Mouse (Mus musculus) lung, adult 2 months (tissue): ENCODE data around the gene Il17re.

Experiments
- CTCF ChIP-seq: fragments of 200-500 bp; IDR thresholded peaks from 2 replicates; pipeline ENCODE4 v1.5.1; 2011; ENCODE audit warnings: mild to moderate bottlenecking, low read length, control low read depth; ENCODE audit not compliant: insufficient read depth
- POLR2A ChIP-seq: fragments of 200-500 bp; IDR thresholded peaks from 2 replicates; pipeline ENCODE4 v1.6.1; 2011; ENCODE audit warnings: low read depth, mild to moderate bottlenecking, control low read depth, low read length, borderline replicate concordance; ENCODE audit errors: extremely low read depth

DNA sequence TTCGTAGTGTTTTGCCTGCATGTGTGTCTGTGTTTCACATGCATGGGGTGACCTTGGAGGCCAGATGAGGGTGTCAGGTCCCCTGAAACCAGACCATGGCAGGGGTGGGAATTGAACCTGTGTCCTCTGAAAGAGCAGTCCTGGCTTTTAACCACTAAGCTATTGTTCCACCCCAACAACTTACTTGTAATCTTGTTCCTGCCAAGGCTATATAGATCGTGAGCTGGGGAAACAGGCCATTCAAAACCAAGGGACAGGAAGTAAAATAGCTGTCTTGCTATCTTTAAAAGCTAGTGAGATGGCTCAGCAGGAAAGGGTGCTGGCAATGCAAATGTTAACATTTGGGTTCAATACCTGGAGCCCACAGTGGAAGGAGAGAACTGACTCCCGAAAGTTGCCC is 28.3 kb upstream of the Il17re start:
- no peak for TF ChIP-seq CTCF
- TF ChIP-seq POLR2A: no peak
